In the genomic region with DNA sequence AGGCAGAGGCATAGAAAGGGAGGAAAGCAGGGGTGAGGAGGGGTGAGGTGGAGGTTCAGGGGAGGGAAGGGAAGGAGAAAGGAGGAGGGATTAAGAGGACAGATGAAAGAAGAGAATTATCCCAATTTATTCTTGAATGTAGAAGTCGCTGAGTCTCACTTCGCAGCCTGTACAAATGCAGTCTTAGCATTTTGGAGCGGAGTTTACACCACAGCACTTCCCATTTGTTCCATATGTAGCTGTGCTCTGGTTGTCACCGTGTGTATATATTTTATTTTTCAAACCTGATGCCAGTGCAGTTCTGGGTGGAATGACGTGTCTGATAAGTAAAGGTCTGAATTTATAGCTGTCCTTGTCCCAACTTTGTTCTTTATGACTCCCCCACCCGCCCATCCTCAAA, we compare ENCODE assay signal across 27 mouse cellular contexts.
"Had no signal": no experiment of that assay in that cellular context is flagged by ENCODE, and none has a peak within 500 bp of the region (broad histone marks: within the 10 kb centered on the region; RNA-seq: fewer than 3 reads in every experiment).

No protein-coding gene starts in this region.

- H3K9ac ChIP-seq: heart, embryonic 12.5 days; hindbrain, embryonic 13.5 days; hindbrain, embryonic 15.5 days; kidney, embryonic 15.5 days; limb, embryonic 13.5 days; limb, embryonic 15.5 days; liver, embryonic 12.5 days; liver, embryonic 14.5 days had no signal

- H3K4me2 ChIP-seq: heart, embryonic 12.5 days; hindbrain, embryonic 13.5 days; hindbrain, embryonic 15.5 days; kidney, embryonic 15.5 days; limb, embryonic 13.5 days; limb, embryonic 15.5 days; liver, embryonic 12.5 days had no signal

- H3K4me1 ChIP-seq: heart, embryonic 10.5 days; heart, embryonic 12.5 days; hindbrain, embryonic 10.5 days; hindbrain, embryonic 13.5 days; hindbrain, embryonic 15.5 days; kidney, embryonic 15.5 days; limb, embryonic 13.5 days; limb, embryonic 15.5 days; liver, embryonic 12.5 days had no signal

- H3K27me3 ChIP-seq: heart, embryonic 12.5 days; hindbrain, embryonic 13.5 days; hindbrain, embryonic 15.5 days; kidney, embryonic 15.5 days; limb, embryonic 13.5 days; liver, embryonic 12.5 days had no signal

- DNase-seq: gastrocnemius, adult 2 months; gastrocnemius, postnatal 10 days; gastrocnemius, postnatal 25 days; heart, adult 18-20 months; heart, postnatal 10 days; heart, postnatal 4 days; kidney, adult 11 months; kidney, adult 2 months; kidney, adult 9 months; kidney, postnatal 14 days; kidney, postnatal 36 days; layer of hippocampus, adult 9-11 months; layer of hippocampus, postnatal 36 days; left cerebral cortex, postnatal 4 days had no signal

- H3K9me3 ChIP-seq: heart, embryonic 10.5 days; hindbrain, embryonic 10.5 days; hindbrain, embryonic 13.5 days; hindbrain, embryonic 15.5 days; kidney, embryonic 15.5 days; limb, embryonic 13.5 days; limb, embryonic 15.5 days; liver, embryonic 12.5 days had no signal

- H3K27ac ChIP-seq: gastrocnemius, adult 2 months; heart, embryonic 10.5 days; hindbrain, embryonic 10.5 days; hindbrain, embryonic 13.5 days; hindbrain, embryonic 15.5 days; hindbrain, postnatal 0 days; kidney, embryonic 15.5 days; kidney, postnatal 0 days; limb, embryonic 13.5 days; limb, embryonic 15.5 days; liver, embryonic 12.5 days; liver, embryonic 14.5 days had no signal

- H3K4me3 ChIP-seq: gastrocnemius, adult 2 months; heart, embryonic 10.5 days; heart, embryonic 12.5 days; hindbrain, embryonic 10.5 days; hindbrain, embryonic 13.5 days; hindbrain, embryonic 15.5 days; kidney, embryonic 15.5 days; limb, embryonic 13.5 days; limb, embryonic 15.5 days; liver, embryonic 12.5 days had no signal

- H3K36me3 ChIP-seq: heart, embryonic 10.5 days; heart, embryonic 12.5 days; hindbrain, embryonic 10.5 days; hindbrain, embryonic 13.5 days; hindbrain, embryonic 15.5 days; kidney, embryonic 15.5 days; limb, embryonic 13.5 days; limb, embryonic 15.5 days; liver, embryonic 12.5 days had no signal

- ATAC-seq: hindbrain, postnatal 0 days; intestine, embryonic 16.5 days; liver, embryonic 12.5 days had no signal
